21 mouse cellular contexts compared by ENCODE assay signal in the genomic region with DNA sequence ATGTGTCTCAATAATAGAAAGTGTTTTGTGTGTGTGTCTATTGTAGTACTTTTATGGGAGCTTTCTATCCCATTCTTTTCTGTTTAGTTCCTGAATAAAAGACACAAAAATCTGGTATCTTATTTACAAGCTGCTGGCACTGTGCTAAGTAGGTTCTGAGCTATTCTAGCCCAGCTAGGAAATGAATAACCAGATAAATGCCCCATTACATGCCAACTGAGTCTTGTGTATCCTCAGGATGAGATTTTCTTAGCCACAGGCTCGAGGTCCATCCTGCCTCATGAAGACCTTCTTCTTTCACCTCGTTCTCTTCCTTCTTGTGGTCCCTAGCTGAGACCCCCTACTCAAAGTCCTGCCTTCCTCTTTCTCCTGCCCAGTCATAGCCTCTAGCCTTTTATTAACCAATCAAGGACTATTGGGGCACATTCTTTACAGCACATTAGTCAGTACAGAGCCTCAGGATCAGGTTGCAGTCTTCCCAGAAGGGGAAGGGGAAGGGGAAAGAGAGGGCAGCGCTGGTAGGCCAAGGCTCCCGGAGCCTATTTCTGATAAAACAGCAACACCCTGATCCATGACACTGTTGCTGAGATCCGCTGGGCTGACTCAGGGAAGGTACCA. TPM values are rescaled to one million over a fixed set of nuclear protein-coding genes. Genes with fewer than 3 reads are reported as not detected.
A peak's percentile ranks its signal among the peaks of the same experiment; 100 is the strongest.
DNase-seq lines count a peak whose midpoint lies in the region; ATAC-seq and TF ChIP-seq lines count a peak whose summit lies in the region.
"Had no signal": no experiment of that assay in that cellular context is flagged by ENCODE, and none has a peak within 500 bp of the region (broad histone marks: within the 10 kb centered on the region; RNA-seq: fewer than 3 reads in every experiment).

No protein-coding gene starts in this region.

- no peak overlapping the region for H3K4me3 ChIP-seq in kidney, postnatal 0 days (replicated peaks; ENCODE audit: low read depth, low read length)
- H3K4me3 ChIP-seq: liver, embryonic 13.5 days; neural tube, embryonic 15.5 days had no signal

- 21% methylated on average over 5 of the region's 5 CpGs for WGBS in kidney, postnatal 0 days

- no peak for TF ChIP-seq CTCF in kidney, postnatal 0 days (IDR thresholded peaks at IDR 0.05; ENCODE audit: low read depth)

- ATAC-seq in kidney, postnatal 0 days (replicated peaks; ENCODE audit: low FRiP score, low read depth): peak; percentile 65
- ATAC-seq: forebrain, postnatal 0 days; intestine, postnatal 0 days; lung, postnatal 0 days had no signal

- DNase-seq in retina, embryonic 14.5 days (ENCODE audit: low spot score): peak; percentile 56
- DNase-seq in retina, postnatal 1 day: no peak
- peak; percentile 67 for DNase-seq in hindlimb bud, embryonic 11.5 days (ENCODE audit: extremely low spot score, low read depth, low spot score)
- peak; percentile 55 for DNase-seq in kidney, postnatal 0 days (ENCODE audit: low spot score)
- DNase-seq in left cerebral cortex, postnatal 25 days (ENCODE audit: low spot score in 2 of 2): no peak
- DNase-seq in MN1 (ENCODE audit: low spot score): no peak
- DNase-seq in adrenal gland, postnatal 14 days: no peak
- no peak for DNase-seq in lung, postnatal 10 days
- DNase-seq: B cell, adult 2 months; cerebellum, postnatal 25 days; forebrain, postnatal 0 days; gastrocnemius, postnatal 14 days; heart, postnatal 10 days; liver, embryonic 13.5 days; right cerebral cortex, adult 18-20 months; thymus, postnatal 25 days had no signal

- H3K27me3 ChIP-seq in kidney, postnatal 0 days (ENCODE audit: insufficient read depth, low read length): no peaks in the 10 kb centered on the region
- H3K27me3 ChIP-seq: neural tube, embryonic 15.5 days had no signal

- intact Hi-C loops in left cerebral cortex, postnatal 25 days (cut with DNase I): no loop called here

- H3K27ac ChIP-seq in kidney, postnatal 0 days: peak overlapping the region; percentile 64; the same call in 1 of the 2 replicates
- H3K27ac ChIP-seq: hindbrain, embryonic 14.5 days; liver, embryonic 13.5 days; neural tube, embryonic 15.5 days; stomach, postnatal 0 days had no signal

- no peaks in the 10 kb centered on the region for H3K9me3 ChIP-seq in kidney, postnatal 0 days (replicated peaks; ENCODE audit: low read length)
- H3K9me3 ChIP-seq: liver, embryonic 13.5 days; neural tube, embryonic 15.5 days had no signal

- no peak overlapping the region for H3K9ac ChIP-seq in kidney, postnatal 0 days (ENCODE audit: low read depth, low read length)
- H3K9ac ChIP-seq: forebrain, postnatal 0 days; hindbrain, embryonic 14.5 days; liver, embryonic 13.5 days; neural tube, embryonic 15.5 days had no signal

- no peaks in the 10 kb centered on the region; the same call in 1 of the 2 replicates for H3K4me1 ChIP-seq in kidney, postnatal 0 days (replicated peaks; ENCODE audit: insufficient read depth, low read length)
- H3K4me1 ChIP-seq: liver, embryonic 13.5 days; neural tube, embryonic 15.5 days had no signal

- no peaks in the 10 kb centered on the region for H3K36me3 ChIP-seq in kidney, postnatal 0 days (ENCODE audit: insufficient read depth, low read length)
- H3K36me3 ChIP-seq: liver, embryonic 13.5 days; neural tube, embryonic 15.5 days had no signal

- no peak overlapping the region for H3K4me2 ChIP-seq in kidney, postnatal 0 days (ENCODE audit: low read length)
- H3K4me2 ChIP-seq: hindbrain, embryonic 14.5 days; liver, embryonic 13.5 days; neural tube, embryonic 15.5 days had no signal

RNA-seq across cellular contexts. Expression of a gene that starts 11.0 kb away (rescaled TPM):
- polyA plus RNA-seq in kidney, postnatal 0 days (2015; fragmentation: Nextera tagmentation; extraction: Ambion mirVana): 22.7 and 24.3 TPM in 2 replicates
- 10 to 100 TPM in 1 of 2 experiments, 1 to 10 TPM in 1; 9.3 to 12.7 TPM for total RNA-seq in left cerebral cortex, postnatal 25 days (2021)
- 71.2 and 102 TPM in 2 replicates for total RNA-seq in adrenal gland, postnatal 14 days (2021)

RNA-seq across cellular contexts. Expression of a gene that starts 43.6 kb away (rescaled TPM):
- polyA plus RNA-seq in kidney, postnatal 0 days (2015; fragmentation: Nextera tagmentation; extraction: Ambion mirVana): 16.3 and 16.6 TPM in 2 replicates
- total RNA-seq in left cerebral cortex, postnatal 25 days (2021): 10 to 100 TPM; 22.2 to 24.9 TPM
- total RNA-seq in adrenal gland, postnatal 14 days (2021): 22.2 and 24.9 TPM in 2 replicates

RNA-seq across cellular contexts. Expression of a gene that starts 47.0 kb away (rescaled TPM):
- 1,400 and 1,543 TPM in 2 replicates for polyA plus RNA-seq in kidney, postnatal 0 days (2015; fragmentation: Nextera tagmentation; extraction: Ambion mirVana)
- total RNA-seq in left cerebral cortex, postnatal 25 days (2021): 1,000 to 10,000 TPM; 1,037 to 1,046 TPM
- 2,745 and 3,054 TPM in 2 replicates for total RNA-seq in adrenal gland, postnatal 14 days (2021)

Comparison
In these comparisons a context has a peak if more than half of its experiments do, and no peak if none do; other contexts are left out.
1. DNase-seq: peak in retina, embryonic 14.5 days (single experiment), hindlimb bud, embryonic 11.5 days (single experiment) and kidney, postnatal 0 days (single experiment); none in retina, postnatal 1 day (single experiment), left cerebral cortex, postnatal 25 days (0 of 2), MN1 (single experiment), adrenal gland, postnatal 14 days (single experiment) and lung, postnatal 10 days (single experiment).